Mouse (Mus musculus) cerebellum, adult 2 months (tissue): ENCODE measurements at regions not wholly inside any gene's neighbourhood (a gene's known extent, or its start where the extent isn't known, plus 50 kb on each side); places are given as distances from the start of the nearest gene placed in this dataset.

Source experiments
- CTCF ChIP-seq: fragments of 200-500 bp; IDR thresholded peaks from 2 replicates; pipeline ENCODE4 v1.5.1; 2011; ENCODE audit warnings: low read depth, mild to moderate bottlenecking, control low read depth, low read length, moderate library complexity, borderline replicate concordance; ENCODE audit not compliant: insufficient read depth
- POLR2A ChIP-seq: fragments of 200-500 bp; IDR thresholded peaks from 2 replicates; pipeline ENCODE4 v1.6.1; 2011; ENCODE audit warnings: low read length, control low read depth, borderline replicate concordance; ENCODE audit not compliant: insufficient read depth

DNA sequence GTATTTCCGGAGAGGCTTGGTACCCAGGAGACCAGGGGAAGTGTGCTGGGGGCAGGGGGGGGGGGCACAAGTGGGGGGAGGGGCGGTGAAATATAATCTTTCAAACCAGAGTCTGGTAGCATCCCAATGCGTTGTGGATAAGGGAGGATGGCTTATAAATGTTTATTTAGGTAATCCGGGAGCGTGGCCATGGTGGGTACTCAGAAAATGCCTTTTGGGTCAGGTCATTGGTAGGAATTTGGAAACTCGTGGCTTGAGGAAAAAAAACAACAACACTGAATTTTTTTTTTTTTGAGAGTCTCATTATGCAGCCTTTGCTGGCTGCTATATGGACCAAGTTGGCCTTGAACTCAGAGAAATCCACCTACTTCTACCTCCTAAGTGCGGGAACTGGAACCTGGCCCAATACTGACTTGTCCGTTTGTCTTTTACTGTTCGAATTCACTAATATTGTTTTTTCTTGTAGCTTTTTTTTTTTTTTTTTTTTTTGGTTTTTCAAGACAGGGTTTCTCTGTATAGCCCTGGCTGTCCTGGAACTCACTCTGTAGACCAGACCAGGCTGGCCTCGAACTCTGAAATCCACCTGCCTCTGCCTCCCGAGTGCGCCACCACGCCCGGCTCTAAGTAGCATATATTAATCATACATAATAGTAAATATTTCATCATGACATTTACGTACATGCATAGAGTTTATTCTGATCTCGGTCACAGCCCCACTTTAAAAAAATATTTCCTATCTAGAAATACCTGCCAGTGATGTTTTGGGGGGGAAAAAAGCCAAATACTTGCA, 52.8 kb upstream of the Pim1 start:
- TF ChIP-seq CTCF (no peak), POLR2A (no peak)
